Mouse (Mus musculus) gonadal fat pad, adult 2 months (tissue): ENCODE results near the gene Tspyl3. TPM values are rescaled to one million over a fixed set of nuclear protein-coding genes. Genes with fewer than 3 reads are reported as not detected.
"Not testable (repeated sequence)": the region's sequence is repeated elsewhere in the genome, so short reads cannot be mapped to it uniquely, and the experiment has no call there.

Source experiments
- DNase-seq: peaks from one replicate; pipeline ENCODE4 v3.0.0-alpha.2; 2012; ENCODE audit warnings: low read depth
- polyA plus RNA-seq: library from polyadenylated mRNA; depleted of rRNA; stranded (reverse); fragments of >200 nt; gene quantifications from 2 replicates; pipeline ENCODE4 v1.2.3, GENCODE M21; 2012; rRNA removed

The Tspyl3 gene
- polyA plus RNA-seq = 4.1 and 4.5 TPM in 2 replicates

- no peak for DNase-seq
Measured at GRCm38 (mm10) chr2:153224946-153225594, at the start of gene Tspyl3. Gene Tspyl3, minus strand, starts transcription at chr2:153225441.

GRCm38 (mm10) chr2:153274919-153275247 lies 49.6 kb upstream of the Tspyl3 start:
- no peak for DNase-seq

GRCm38 (mm10) chr2:153274200-153274918 lies 49.1 kb upstream of the Tspyl3 start:
- not testable (repeated sequence) for DNase-seq

GRCm38 (mm10) chr2:153270231-153270915 lies 45.1 kb upstream of the Tspyl3 start:
- DNase-seq = not testable (repeated sequence)

GRCm38 (mm10) chr2:153267331-153267730 lies 42.1 kb upstream of the Tspyl3 start:
- DNase-seq = no peak

GRCm38 (mm10) chr2:153263053-153263452 lies 37.8 kb upstream of the Tspyl3 start:
- DNase-seq = no peak

- no peak for DNase-seq
Measured at GRCm38 (mm10) chr2:153259864-153260674, 34.8 kb upstream of the Tspyl3 start.

GRCm38 (mm10) chr2:153259030-153259863 lies 34.0 kb upstream of the Tspyl3 start:
- DNase-seq = no peak

GRCm38 (mm10) chr2:153256604-153257003 lies 31.4 kb upstream of the Tspyl3 start:
- DNase-seq = no peak

GRCm38 (mm10) chr2:153249751-153250150 lies 24.5 kb upstream of the Tspyl3 start:
- DNase-seq = no peak

- no peak for DNase-seq
Measured at GRCm38 (mm10) chr2:153242156-153242555, 16.9 kb upstream of the Tspyl3 start.

- DNase-seq = no peak
Measured at GRCm38 (mm10) chr2:153241250-153242014, 16.2 kb upstream of the Tspyl3 start, which contains the start of the genes Plagl2 and Pofut1. Gene Plagl2, minus strand, starts transcription at chr2:153241426. Gene Pofut1, plus strand, starts transcription at chr2:153241533.

GRCm38 (mm10) chr2:153240701-153241235 lies 15.5 kb upstream of the Tspyl3 start:
- no peak for DNase-seq

- no peak for DNase-seq
Measured at GRCm38 (mm10) chr2:153239860-153240480, 14.7 kb upstream of the Tspyl3 start.

GRCm38 (mm10) chr2:153239021-153239859 lies 14.0 kb upstream of the Tspyl3 start:
- DNase-seq = no peak

- no peak for DNase-seq
Measured at GRCm38 (mm10) chr2:153238406-153238805, 13.2 kb upstream of the Tspyl3 start.

- DNase-seq = no peak
Measured at GRCm38 (mm10) chr2:153237891-153238290, 12.7 kb upstream of the Tspyl3 start.

- DNase-seq = no peak
Measured at GRCm38 (mm10) chr2:153237193-153237592, 12.0 kb upstream of the Tspyl3 start.
